Mouse (Mus musculus): ENCODE data around the gene Coq8b. TPM values are rescaled to one million over a fixed set of nuclear protein-coding genes. Genes with fewer than 3 reads are reported as not detected.

The Coq8b gene
- polyA plus RNA-seq, 1 experiment, result 45.5 TPM

DNA sequence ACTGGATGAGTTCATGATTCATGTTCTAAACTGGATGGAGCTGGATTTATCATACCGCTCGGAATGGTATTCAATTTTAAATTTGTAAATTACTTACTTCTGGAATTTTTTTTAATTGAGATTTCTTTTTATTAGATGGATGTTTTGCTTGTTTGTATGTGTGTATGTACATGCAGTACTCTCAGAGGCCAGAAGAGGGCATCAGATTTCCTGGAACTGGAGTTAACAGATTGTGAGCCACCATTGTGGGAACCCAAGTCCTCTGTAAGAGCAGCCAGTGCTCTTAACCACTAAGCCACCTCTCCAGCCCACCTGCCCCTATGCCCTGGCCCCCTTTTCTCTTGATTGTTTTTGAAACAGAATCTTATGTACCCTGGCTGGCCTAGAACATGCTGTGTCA lies 16.3 kb downstream of the Coq8b start:
- TF ChIP-seq GATA1 (IDR thresholded peaks at IDR 0.05; ENCODE audit: borderline replicate concordance, low read length) (no peak), FLI1 (IDR thresholded peaks at IDR 0.05; ENCODE audit: low read length) (no peak)
- Histone ChIP-seq H3K27me3 (replicated peaks) (no peaks in the 10 kb centered on the region), H3K36me3 (replicated peaks; ENCODE audit: low read length) (peaks cover 79% of the 10 kb centered on the region), H3K4me3 (replicated peaks) (no peak overlapping the region), H3K4me1 (peaks cover 17% of the 10 kb centered on the region), H3K9me3 (0 out of 2 replicates have a peak, but pooled peaks cover 3% of the 10 kb centered on the region)

DNA sequence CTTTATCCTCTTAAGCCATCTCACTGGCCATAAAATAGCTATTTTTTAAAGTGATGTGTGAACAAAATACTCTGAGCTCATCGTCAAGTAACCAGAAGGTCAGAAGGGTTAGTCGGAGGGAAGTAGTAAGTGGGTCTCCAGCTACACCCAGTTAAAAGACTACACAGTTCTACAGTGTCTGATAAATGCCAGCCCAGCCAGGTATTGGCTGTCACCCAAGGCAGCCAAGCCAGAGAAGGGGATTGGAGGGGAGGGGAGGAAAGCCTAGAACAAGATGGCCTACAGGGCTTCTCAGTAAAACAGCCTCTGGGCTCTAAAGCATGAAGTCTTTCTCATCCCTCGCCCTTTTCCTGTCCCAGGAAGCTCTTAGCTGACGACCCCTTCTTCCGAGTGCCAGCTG lies 17.1 kb downstream of the Coq8b start:
- H3K4me3 ChIP-seq (replicated peaks), result no peak overlapping the region
- peaks cover 80% of the 10 kb centered on the region for H3K36me3 ChIP-seq (replicated peaks; ENCODE audit: low read length)

DNA sequence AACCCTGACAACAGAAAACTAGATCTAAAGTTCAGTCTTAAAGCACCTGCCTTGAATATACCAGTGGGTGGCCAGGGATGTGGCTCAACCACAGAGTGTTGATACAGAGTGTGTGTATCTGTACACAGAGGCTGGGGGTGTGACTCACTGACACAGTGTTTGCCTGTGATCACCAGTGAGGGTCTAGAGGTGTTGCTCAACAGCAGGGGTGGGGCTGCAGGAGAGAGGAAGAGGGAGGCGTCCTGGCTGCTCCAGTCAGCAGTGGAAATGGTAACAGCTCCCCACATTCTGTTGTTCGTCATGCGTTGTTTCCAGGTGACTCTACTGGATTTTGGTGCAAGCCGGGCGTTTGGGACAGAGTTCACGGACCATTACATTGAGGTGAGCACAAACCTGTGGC lies 19.1 kb downstream of the Coq8b start:
- H3K36me3 ChIP-seq (replicated peaks; ENCODE audit: low read length), result peaks cover 82% of the 10 kb centered on the region
- TF ChIP-seq GATA1 (IDR thresholded peaks at IDR 0.05; ENCODE audit: borderline replicate concordance, low read length) (no peak), FLI1 (IDR thresholded peaks at IDR 0.05; ENCODE audit: low read length) (no peak)

More for the DNA sequence above, 17.1 kb downstream of the Coq8b start:
- H3K4me1 ChIP-seq, result peaks cover 23% of the 10 kb centered on the region
- TF ChIP-seq FLI1 (IDR thresholded peaks at IDR 0.05; ENCODE audit: low read length) (no peak), GATA1 (IDR thresholded peaks at IDR 0.05; ENCODE audit: borderline replicate concordance, low read length) (no peak)
- H3K27me3 ChIP-seq (replicated peaks), result no peaks in the 10 kb centered on the region
- 0 out of 2 replicates have a peak, but pooled peaks cover 8% of the 10 kb centered on the region for H3K9me3 ChIP-seq

DNA sequence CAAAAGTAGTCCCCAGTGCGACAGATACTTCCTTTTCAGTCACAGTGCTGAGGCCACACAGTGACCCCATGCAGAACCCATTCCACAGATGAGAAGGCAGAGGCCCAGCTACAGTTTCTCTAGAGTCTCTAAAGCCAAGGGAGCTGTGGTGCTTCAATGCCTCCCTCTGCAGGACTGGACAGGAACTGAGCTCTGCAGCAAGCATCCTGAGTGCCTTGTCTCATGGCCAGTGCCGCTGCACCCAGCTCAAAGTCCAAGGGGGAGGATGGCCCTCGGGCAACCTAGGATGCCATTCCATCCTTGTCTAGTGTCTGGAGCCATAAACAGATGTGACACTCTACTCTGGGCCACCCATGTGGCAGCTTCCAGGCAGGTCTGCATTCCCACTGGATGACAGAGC lies 22.9 kb downstream of the Coq8b start:
- Histone ChIP-seq H3K4me1 (peaks cover 67% of the 10 kb centered on the region), H3K27me3 (replicated peaks) (peaks cover 19% of the 10 kb centered on the region), H3K36me3 (replicated peaks; ENCODE audit: low read length) (peaks cover 66% of the 10 kb centered on the region), H3K9me3 (0 out of 2 replicates have a peak, but pooled peaks cover 5% of the 10 kb centered on the region), H3K4me3 (replicated peaks) (peak overlapping the region; percentile 5)
- TF ChIP-seq GATA1 (IDR thresholded peaks at IDR 0.05; ENCODE audit: borderline replicate concordance, low read length) (no peak), FLI1 (IDR thresholded peaks at IDR 0.05; ENCODE audit: low read length) (no peak)

More for the DNA sequence above, 19.1 kb downstream of the Coq8b start:
- Histone ChIP-seq H3K9me3 (0 out of 2 replicates have a peak, but pooled peaks cover 8% of the 10 kb centered on the region), H3K4me3 (replicated peaks) (no peak overlapping the region), H3K27me3 (replicated peaks) (no peaks in the 10 kb centered on the region), H3K4me1 (peaks cover 32% of the 10 kb centered on the region)

DNA sequence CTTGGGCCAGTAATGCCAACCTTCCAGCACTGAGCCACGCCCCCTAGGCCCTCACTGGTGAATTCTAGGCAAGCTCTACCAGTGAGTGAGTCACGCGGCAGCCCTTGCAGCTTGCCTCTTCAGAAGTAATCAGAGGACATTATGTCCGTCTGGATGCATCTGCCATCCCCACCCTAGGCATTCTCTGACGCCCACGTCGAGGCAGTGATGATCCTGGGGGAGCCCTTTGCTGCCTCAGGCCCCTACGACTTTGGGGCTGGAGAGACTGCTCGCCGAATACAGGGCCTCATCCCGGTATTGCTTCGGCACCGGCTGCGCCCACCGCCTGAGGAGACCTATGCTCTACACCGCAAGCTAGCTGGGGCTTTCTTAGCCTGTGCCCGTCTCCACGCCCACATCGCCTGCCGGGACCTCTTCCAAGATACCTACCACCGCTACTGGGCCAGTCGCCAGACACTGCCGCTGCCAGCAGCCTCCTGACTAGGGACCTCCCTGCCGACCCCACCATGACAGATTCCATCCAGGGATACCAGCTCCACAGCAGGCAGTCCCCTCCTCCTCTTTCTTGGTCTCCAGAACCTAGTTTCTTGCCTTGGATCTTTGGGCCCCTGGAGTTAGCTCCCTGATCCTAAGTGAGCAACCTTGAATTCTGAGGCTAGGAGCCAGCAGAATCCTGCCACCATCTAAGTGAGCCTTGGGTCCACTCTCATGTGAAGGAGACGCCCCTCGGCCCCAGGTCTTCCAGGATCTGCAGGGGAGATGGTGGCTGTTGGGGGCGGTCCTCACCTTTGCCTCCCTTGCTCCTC lies 24.4 kb downstream of the Coq8b start:
- Histone ChIP-seq H3K4me1 (peaks cover 62% of the 10 kb centered on the region), H3K4me3 (replicated peaks) (peak overlapping the region; percentile 92), H3K36me3 (replicated peaks; ENCODE audit: low read length) (peaks cover 52% of the 10 kb centered on the region), H3K27me3 (replicated peaks) (peaks cover 33% of the 10 kb centered on the region), H3K9me3 (0 out of 2 replicates have a peak, but pooled peaks cover 5% of the 10 kb centered on the region)
- TF ChIP-seq GATA1 (IDR thresholded peaks at IDR 0.05; ENCODE audit: borderline replicate concordance, low read length) (no peak), FLI1 (IDR thresholded peaks at IDR 0.05; ENCODE audit: low read length) (no peak)

DNA sequence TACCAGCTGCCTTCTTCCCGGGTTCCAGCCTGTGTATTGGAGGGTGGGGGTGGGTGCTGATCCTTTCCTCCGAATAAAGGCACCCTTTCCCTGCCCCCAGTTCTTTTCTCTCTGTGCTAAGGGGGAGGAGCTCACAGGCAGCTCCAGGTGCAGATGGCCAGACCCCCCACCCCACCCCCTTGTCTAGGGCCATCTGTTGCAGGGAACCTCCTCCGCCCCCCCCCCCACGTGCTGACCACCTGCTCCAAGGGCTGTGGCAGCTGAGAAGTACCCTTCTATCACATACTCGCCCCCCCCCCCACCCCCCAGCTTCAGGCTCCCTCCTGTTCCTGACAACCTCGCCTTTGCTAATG lies 25.0 kb downstream of the Coq8b start:
- peaks cover 37% of the 10 kb centered on the region for H3K27me3 ChIP-seq (replicated peaks)
- peaks cover 59% of the 10 kb centered on the region for H3K4me1 ChIP-seq
- H3K36me3 ChIP-seq (replicated peaks; ENCODE audit: low read length), result peaks cover 47% of the 10 kb centered on the region

DNA sequence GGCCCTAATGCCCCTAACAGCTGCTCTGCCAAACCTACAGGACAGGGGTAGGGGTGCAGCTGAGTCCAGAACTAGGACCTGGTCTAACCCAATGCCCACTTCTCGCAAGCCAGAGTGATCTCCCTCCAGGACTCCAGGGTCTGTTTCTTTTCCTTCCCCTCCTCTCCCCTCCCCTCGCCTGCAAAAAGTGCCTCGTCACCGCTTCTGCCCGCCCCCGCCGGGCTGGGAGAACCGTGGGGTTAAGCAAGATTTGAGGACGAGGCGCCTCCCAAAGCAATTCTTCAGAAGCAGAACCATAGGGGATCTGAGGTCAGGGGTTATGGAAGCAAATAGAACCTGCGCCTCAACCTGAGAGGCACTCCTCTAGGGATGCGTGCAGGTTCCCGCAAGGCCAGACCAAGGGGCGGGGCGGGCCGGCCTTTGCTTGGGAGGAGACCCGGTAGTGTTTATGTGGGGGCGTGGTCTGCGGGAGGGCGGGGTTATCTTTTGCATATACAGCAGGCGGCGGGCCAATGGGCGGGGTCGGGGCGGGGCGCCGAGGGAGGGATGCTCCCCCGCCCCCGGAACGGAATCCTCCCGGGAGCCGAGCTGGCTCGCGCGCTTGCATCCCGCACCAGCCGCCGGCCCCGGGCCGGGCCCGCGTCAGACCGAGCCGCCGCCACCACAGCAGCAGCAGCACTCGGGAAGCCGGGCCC lies 25.5 kb downstream of the Coq8b start, which contains the start of gene Numbl:
TSS of gene Numbl (plus strand) at position 229 of the 695 bp plus-strand sequence.
- peaks cover 42% of the 10 kb centered on the region for H3K36me3 ChIP-seq (replicated peaks; ENCODE audit: low read length)
- H3K4me1 ChIP-seq, result peaks cover 55% of the 10 kb centered on the region
- H3K9me3 ChIP-seq, result 0 out of 2 replicates have a peak, but pooled peaks cover 5% of the 10 kb centered on the region
- TF ChIP-seq FLI1 (IDR thresholded peaks at IDR 0.05; ENCODE audit: low read length), result no peak
- no peak for TF ChIP-seq GATA1 (IDR thresholded peaks at IDR 0.05; ENCODE audit: borderline replicate concordance, low read length)
- peaks cover 42% of the 10 kb centered on the region for H3K27me3 ChIP-seq (replicated peaks)
- H3K4me3 ChIP-seq (replicated peaks), result peak within 1 kb of the TSS; percentile 92

More for the DNA sequence above, 25.0 kb downstream of the Coq8b start:
- Histone ChIP-seq H3K9me3 (0 out of 2 replicates have a peak, but pooled peaks cover 5% of the 10 kb centered on the region), H3K4me3 (replicated peaks) (peak overlapping the region; percentile 92)
- TF ChIP-seq GATA1 (IDR thresholded peaks at IDR 0.05; ENCODE audit: borderline replicate concordance, low read length), result no peak

DNA sequence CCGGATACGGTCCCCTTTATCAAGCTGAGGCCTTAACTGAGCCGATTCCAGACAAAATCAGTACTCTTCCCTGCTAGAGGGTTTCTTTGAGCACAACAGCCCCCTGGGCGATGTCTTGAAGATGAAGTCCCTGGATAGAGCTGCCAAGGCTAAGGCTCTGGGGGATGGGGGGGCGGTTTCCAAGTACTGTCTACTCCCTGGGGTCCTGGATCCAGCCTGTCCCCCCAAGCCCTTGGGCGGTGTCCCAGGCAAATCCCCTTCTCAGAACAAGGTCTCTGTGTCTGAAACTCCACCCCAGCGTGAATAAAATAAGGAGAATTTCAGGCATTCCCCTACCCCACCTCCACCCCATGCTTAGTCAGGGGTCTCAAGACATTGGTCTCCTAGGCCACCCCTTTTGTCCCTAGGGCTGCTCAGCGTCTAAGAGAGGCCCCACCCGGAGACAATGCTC lies 26.5 kb downstream of the Coq8b start:
- H3K27me3 ChIP-seq (replicated peaks), result peaks cover 42% of the 10 kb centered on the region
- 0 out of 2 replicates have a peak, but pooled peaks cover 3% of the 10 kb centered on the region for H3K9me3 ChIP-seq
- peaks cover 52% of the 10 kb centered on the region for H3K4me1 ChIP-seq
- peak overlapping the region; percentile 92 for H3K4me3 ChIP-seq (replicated peaks)
- peaks cover 33% of the 10 kb centered on the region for H3K36me3 ChIP-seq (replicated peaks; ENCODE audit: low read length)
- TF ChIP-seq FLI1 (IDR thresholded peaks at IDR 0.05; ENCODE audit: low read length), result no peak
- no peak for TF ChIP-seq GATA1 (IDR thresholded peaks at IDR 0.05; ENCODE audit: borderline replicate concordance, low read length)

DNA sequence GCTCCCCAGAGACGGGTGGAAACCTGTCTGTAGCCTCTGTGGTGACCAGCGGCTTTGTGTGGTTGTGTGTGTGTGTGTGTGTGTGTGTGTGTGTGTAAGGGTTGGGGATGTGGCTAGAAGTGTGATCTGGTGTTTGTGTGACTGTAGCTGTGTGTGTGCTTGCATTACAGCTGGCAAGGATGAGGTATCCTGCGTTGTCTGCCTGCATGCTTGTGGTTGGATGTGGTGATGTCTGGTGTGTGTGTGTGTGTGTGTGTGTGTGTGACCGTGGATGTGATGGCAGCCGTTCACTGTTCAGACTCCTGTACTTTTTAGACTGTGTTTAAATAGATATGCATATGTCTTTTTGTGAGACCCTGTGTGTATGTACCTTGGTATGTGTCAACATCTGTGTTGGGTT lies 26.9 kb downstream of the Coq8b start:
- H3K27me3 ChIP-seq (replicated peaks), result peaks cover 43% of the 10 kb centered on the region
- peak overlapping the region; percentile 67 for H3K4me3 ChIP-seq (replicated peaks)
- TF ChIP-seq GATA1 (IDR thresholded peaks at IDR 0.05; ENCODE audit: borderline replicate concordance, low read length) (no peak), FLI1 (IDR thresholded peaks at IDR 0.05; ENCODE audit: low read length) (no peak)

More for the DNA sequence above, 26.9 kb downstream of the Coq8b start:
- H3K4me1 ChIP-seq, result peaks cover 47% of the 10 kb centered on the region
- H3K9me3 ChIP-seq, result no peaks in the 10 kb centered on the region
- H3K36me3 ChIP-seq (replicated peaks; ENCODE audit: low read length), result peaks cover 28% of the 10 kb centered on the region

Data from megakaryocyte, embryonic 14.5 days (primary cell).